In the genomic region with DNA sequence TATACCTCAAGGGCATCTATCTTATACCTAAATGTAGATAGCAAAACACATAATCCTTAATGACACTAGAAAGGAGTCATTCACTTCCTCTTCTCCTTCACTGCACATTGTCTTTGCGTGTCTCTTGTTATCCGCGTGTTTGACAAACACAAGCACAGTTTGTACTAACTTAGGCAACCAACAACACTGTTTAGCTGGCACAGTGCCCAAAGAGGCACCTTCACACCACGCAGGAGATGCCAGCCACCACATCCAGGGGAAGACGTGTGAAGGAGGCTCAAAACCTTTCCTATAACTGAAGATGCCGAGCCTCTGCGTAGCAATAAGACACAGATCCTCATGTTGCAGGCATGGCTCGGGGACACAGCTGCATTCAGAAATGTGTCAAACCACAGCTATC, we compare ENCODE assay signal across 25 mouse cellular contexts.
DNase-seq lines count a peak whose midpoint lies in the region; ATAC-seq and TF ChIP-seq lines count a peak whose summit lies in the region.
"Had no signal": no experiment of that assay in that cellular context is flagged by ENCODE, and none has a peak within 500 bp of the region (broad histone marks: within the 10 kb centered on the region; RNA-seq: fewer than 3 reads in every experiment).

No protein-coding gene starts in this region.

- no peak overlapping the region for H3K4me2 ChIP-seq in forebrain, embryonic 14.5 days (ENCODE audit: low read length)
- H3K4me2 ChIP-seq in heart, embryonic 12.5 days, result no peak overlapping the region
- no peak overlapping the region for H3K4me2 ChIP-seq in liver, postnatal 0 days (ENCODE audit: low read depth, low read length)
- no peak overlapping the region for H3K4me2 ChIP-seq in liver, embryonic 12.5 days
- H3K4me2 ChIP-seq: embryonic facial prominence, embryonic 13.5 days; limb, embryonic 12.5 days; liver, embryonic 15.5 days had no signal

- intact Hi-C loops in heart, postnatal 10 days (cut with DNase I), result no loop called here

- ATAC-seq in forebrain, embryonic 14.5 days, result no peak
- ATAC-seq in heart, embryonic 12.5 days (ENCODE audit: insufficient number of reproducible peaks, low FRiP score), result no peak
- ATAC-seq in liver, postnatal 0 days, result no peak
- ATAC-seq in liver, embryonic 12.5 days, result no peak
- ATAC-seq: forebrain, embryonic 16.5 days; hindbrain, postnatal 0 days; intestine, embryonic 16.5 days had no signal

- no peak for TF ChIP-seq POLR2A in MEL (IDR thresholded peaks at IDR 0.05; ENCODE audit: control insufficient read depth in 1 of 2, insufficient read depth in 1 of 2, low read depth in 1 of 2, low read length in 2 of 2, poor library complexity in 1 of 2)

- H3K4me3 ChIP-seq in forebrain, embryonic 10.5 days, result no peak overlapping the region
- no peak overlapping the region for H3K4me3 ChIP-seq in forebrain, embryonic 14.5 days (ENCODE audit: low read depth, low read length)
- no peak overlapping the region for H3K4me3 ChIP-seq in heart, embryonic 12.5 days
- no peak overlapping the region for H3K4me3 ChIP-seq in liver, postnatal 0 days (ENCODE audit: low read depth, low read length)
- H3K4me3 ChIP-seq in liver, embryonic 12.5 days, result no peak overlapping the region
- H3K4me3 ChIP-seq in MEL (ENCODE audit: control insufficient read depth in 1 of 2, insufficient read depth in 1 of 2, low read depth in 2 of 2, low read length in 2 of 2), result no peak overlapping the region
- H3K4me3 ChIP-seq: embryonic facial prominence, embryonic 13.5 days; erythroblast, embryonic 14.5 days; limb, embryonic 12.5 days; liver, embryonic 15.5 days had no signal

- H3K4me1 ChIP-seq in forebrain, embryonic 10.5 days, result peaks cover 55% of the 10 kb centered on the region
- 0 out of 2 replicates have a peak, but pooled peaks cover 4% of the 10 kb centered on the region for H3K4me1 ChIP-seq in forebrain, embryonic 14.5 days (ENCODE audit: control insufficient read depth, insufficient read depth, low read length)
- peaks cover 9% of the 10 kb centered on the region for H3K4me1 ChIP-seq in heart, embryonic 12.5 days (replicated peaks)
- H3K4me1 ChIP-seq in liver, postnatal 0 days (ENCODE audit: insufficient read depth), result no peaks in the 10 kb centered on the region
- no peaks in the 10 kb centered on the region for H3K4me1 ChIP-seq in liver, embryonic 12.5 days
- no peaks in the 10 kb centered on the region for H3K4me1 ChIP-seq in MEL (ENCODE audit: control insufficient read depth in 1 of 2, insufficient read depth in 2 of 2, low read length in 2 of 2)
- H3K4me1 ChIP-seq: liver, embryonic 15.5 days had no signal

- no peak for DNase-seq in forebrain, embryonic 10.5 days (ENCODE audit: extremely low spot score, low spot score)
- no peak for DNase-seq in forebrain, embryonic 14.5 days (ENCODE audit: low spot score)
- peak; percentile 12 to 19 for DNase-seq in heart, postnatal 10 days
- DNase-seq in liver, postnatal 0 days, result peak; percentile 15
- peak; percentile 17 for DNase-seq in MEL (ENCODE audit: low read depth, low spot score)
- DNase-seq: adrenal gland, postnatal 14 days; cerebellum, adult 2 months; cerebellum, postnatal 36 days; embryo, embryonic 11 days; gastrocnemius, postnatal 10 days; kidney, adult 9 months; kidney, postnatal 14 days; lung, postnatal 4 days; midbrain, embryonic 14.5 days; right cerebral cortex, postnatal 25 days; spleen, adult 18-20 months had no signal

- 86% methylated on average over 8 of the region's 8 CpGs for WGBS in forebrain, embryonic 10.5 days
- 47% methylated on average over 8 of the region's 8 CpGs for WGBS in forebrain, embryonic 14.5 days
- WGBS in heart, embryonic 12.5 days, result 45% methylated on average over 8 of the region's 8 CpGs
- 72% methylated on average over 8 of the region's 8 CpGs for WGBS in liver, postnatal 0 days (ENCODE audit: insufficient replicate concordance)
- 81% methylated on average over 8 of the region's 8 CpGs for WGBS in liver, embryonic 12.5 days (ENCODE audit: insufficient replicate concordance)

- no peak overlapping the region for H3K9ac ChIP-seq in forebrain, embryonic 14.5 days (ENCODE audit: low read length)
- H3K9ac ChIP-seq in heart, embryonic 12.5 days, result no peak overlapping the region
- H3K9ac ChIP-seq in liver, postnatal 0 days (replicated peaks), result no peak overlapping the region
- H3K9ac ChIP-seq in liver, embryonic 12.5 days, result no peak overlapping the region
- H3K9ac ChIP-seq in MEL (ENCODE audit: control insufficient read depth, low read depth, low read length, poor library complexity, severe bottlenecking), result no peak overlapping the region
- H3K9ac ChIP-seq: embryonic facial prominence, embryonic 13.5 days; limb, embryonic 12.5 days; liver, embryonic 15.5 days had no signal

- no peak for TF ChIP-seq RAD21 in MEL (IDR thresholded peaks at IDR 0.05; ENCODE audit: low read depth, low read length)

- TF ChIP-seq CTCF in liver, postnatal 0 days (IDR thresholded peaks at IDR 0.05; ENCODE audit: low read depth), result no peak
- no peak for TF ChIP-seq CTCF in MEL (IDR thresholded peaks at IDR 0.05 in 2 of 3, conservative IDR thresholded peaks at IDR 0.05 in 1 of 3; ENCODE audit: control insufficient read depth in 1 of 3, insufficient read depth in 1 of 3, low read depth in 2 of 3, low read length in 3 of 3, poor library complexity in 1 of 3, severe bottlenecking in 1 of 3)

- H3K27ac ChIP-seq in forebrain, embryonic 10.5 days, result peak overlapping the region; percentile 66; the same call in 1 of the 2 replicates
- H3K27ac ChIP-seq in forebrain, embryonic 14.5 days (ENCODE audit: low read depth, low read length), result no peak overlapping the region
- no peak overlapping the region for H3K27ac ChIP-seq in heart, embryonic 12.5 days (ENCODE audit: poor library complexity, severe bottlenecking)
- no peak overlapping the region for H3K27ac ChIP-seq in liver, postnatal 0 days (ENCODE audit: low read depth)
- H3K27ac ChIP-seq in liver, embryonic 12.5 days, result no peak overlapping the region
- H3K27ac ChIP-seq in MEL (ENCODE audit: control insufficient read depth, low read depth, low read length), result no peak overlapping the region
- H3K27ac ChIP-seq: embryonic facial prominence, embryonic 13.5 days; hindbrain, postnatal 0 days; limb, embryonic 12.5 days; liver, embryonic 15.5 days had no signal

- H3K27me3 ChIP-seq in forebrain, embryonic 10.5 days (ENCODE audit: poor library complexity, severe bottlenecking), result no peaks in the 10 kb centered on the region
- no peaks in the 10 kb centered on the region for H3K27me3 ChIP-seq in forebrain, embryonic 14.5 days (replicated peaks; ENCODE audit: control insufficient read depth, insufficient read depth, low read length)
- H3K27me3 ChIP-seq in heart, embryonic 12.5 days (replicated peaks), result no peaks in the 10 kb centered on the region
- no peaks in the 10 kb centered on the region for H3K27me3 ChIP-seq in liver, postnatal 0 days (ENCODE audit: insufficient read depth, low read length)
- H3K27me3 ChIP-seq in liver, embryonic 12.5 days (replicated peaks), result no peaks in the 10 kb centered on the region
- H3K27me3 ChIP-seq in MEL (ENCODE audit: control insufficient read depth in 1 of 2, insufficient read depth in 2 of 2, low read length in 2 of 2), result no peaks in the 10 kb centered on the region; a peak in 1 of 4 replicates
- H3K27me3 ChIP-seq: limb, embryonic 12.5 days; liver, embryonic 15.5 days had no signal

- peaks cover 7% of the 10 kb centered on the region for H3K36me3 ChIP-seq in forebrain, embryonic 10.5 days (replicated peaks)
- H3K36me3 ChIP-seq in forebrain, embryonic 14.5 days (ENCODE audit: control insufficient read depth, insufficient read depth, low read length), result no peaks in the 10 kb centered on the region
- no peaks in the 10 kb centered on the region for H3K36me3 ChIP-seq in heart, embryonic 12.5 days
- H3K36me3 ChIP-seq in liver, postnatal 0 days (replicated peaks; ENCODE audit: insufficient read depth, low read length), result no peaks in the 10 kb centered on the region; the same call in 1 of the 2 replicates
- H3K36me3 ChIP-seq in liver, embryonic 12.5 days, result no peaks in the 10 kb centered on the region
- no peaks in the 10 kb centered on the region for H3K36me3 ChIP-seq in MEL (ENCODE audit: control insufficient read depth in 1 of 2, insufficient read depth in 2 of 2, low read length in 2 of 2)
- H3K36me3 ChIP-seq: embryonic facial prominence, embryonic 13.5 days; limb, embryonic 12.5 days; liver, embryonic 15.5 days had no signal

- TF ChIP-seq EP300 in liver, postnatal 0 days (IDR thresholded peaks at IDR 0.05; ENCODE audit: low read depth), result no peak
- no peak for TF ChIP-seq EP300 in MEL (IDR thresholded peaks at IDR 0.05; ENCODE audit: low read depth in 1 of 2, low read length in 2 of 2)

- H3K79me2 ChIP-seq in MEL (ENCODE audit: control insufficient read depth, insufficient read depth, low read length, poor library complexity), result no peaks in the 10 kb centered on the region

- H3K9me3 ChIP-seq in forebrain, embryonic 10.5 days, result peaks cover 5% of the 10 kb centered on the region
- 0 out of 2 replicates have a peak, but pooled peaks cover 2% of the 10 kb centered on the region for H3K9me3 ChIP-seq in forebrain, embryonic 14.5 days (replicated peaks; ENCODE audit: control insufficient read depth, low read length)
- 0 out of 2 replicates have a peak, but pooled peaks cover 2% of the 10 kb centered on the region for H3K9me3 ChIP-seq in heart, embryonic 12.5 days (replicated peaks)
- H3K9me3 ChIP-seq in liver, postnatal 0 days (ENCODE audit: low read length), result no peaks in the 10 kb centered on the region
- H3K9me3 ChIP-seq in liver, embryonic 12.5 days (replicated peaks), result no peaks in the 10 kb centered on the region
- H3K9me3 ChIP-seq in MEL (replicated peaks; ENCODE audit: insufficient read depth, low read length), result no peaks in the 10 kb centered on the region
- H3K9me3 ChIP-seq: embryonic facial prominence, embryonic 13.5 days; limb, embryonic 12.5 days; liver, embryonic 15.5 days had no signal

TF ChIP-seq in MEL, 35 proteins besides CTCF, POLR2A, EP300 and RAD21 (continues in another document):
- no peak for TF ChIP-seq UBTF (IDR thresholded peaks at IDR 0.05; ENCODE audit: borderline replicate concordance, insufficient read depth, low read depth, low read length)
- no peak for TF ChIP-seq MAZ (IDR thresholded peaks at IDR 0.05; ENCODE audit: low read depth, low read length)
- TF ChIP-seq MYB (IDR thresholded peaks at IDR 0.05; ENCODE audit: low read depth, low read length), result no peak
- no peak for TF ChIP-seq POLR2AphosphoS2 (IDR thresholded peaks at IDR 0.05; ENCODE audit: low read length)
- TF ChIP-seq NRF1 (IDR thresholded peaks at IDR 0.05; ENCODE audit: insufficient read depth, low read depth, low read length, poor library complexity, severe bottlenecking), result no peak
- TF ChIP-seq TAL1 (IDR thresholded peaks at IDR 0.05; ENCODE audit: low read length), result no peak
- no peak for TF ChIP-seq KAT2A (conservative IDR thresholded peaks at IDR 0.05; ENCODE audit: low read depth, low read length)
- no peak for TF ChIP-seq MXI1 (IDR thresholded peaks at IDR 0.05; ENCODE audit: low read depth, low read length)
- TF ChIP-seq MYC (IDR thresholded peaks at IDR 0.05; ENCODE audit: low read depth, low read length), result no peak
- TF ChIP-seq SIN3A (IDR thresholded peaks at IDR 0.05; ENCODE audit: low read length), result no peak
- no peak for TF ChIP-seq POLR2AphosphoS5 (IDR thresholded peaks at IDR 0.05; ENCODE audit: borderline replicate concordance, low read depth, low read length)
- TF ChIP-seq ZC3H11A (IDR thresholded peaks at IDR 0.05; ENCODE audit: low read depth, low read length), result no peak

Comparison
In these comparisons a context has a peak if more than half of its experiments do, and no peak if none do; other contexts are left out.
1. DNase-seq: peak in heart, postnatal 10 days (2 of 2), liver, postnatal 0 days (single experiment) and MEL (single experiment); none in forebrain, embryonic 10.5 days (single experiment) and forebrain, embryonic 14.5 days (single experiment).